Mouse (Mus musculus) kidney, postnatal 0 days (tissue): ENCODE measurements around the gene Entpd2. TPM values are rescaled to one million over a fixed set of nuclear protein-coding genes. Genes with fewer than 3 reads are reported as not detected.
A peak's percentile ranks its signal among the peaks of the same experiment; 100 is the strongest.

ENCODE experiments used
- ATAC-seq: fragments of 200-750 bp; cut with Nextera tagmentation; replicated peaks from 2 replicates; pipeline ENCODE4 v1.8.0; 2017; ENCODE audit warnings: low read depth, moderate number of reproducible peaks, moderate TSS enrichment, moderate library complexity; ENCODE audit not compliant: low FRiP score
- DNase-seq: peaks from one replicate; pipeline ENCODE4 v3.0.0-alpha.2; 2016; ENCODE audit warnings: low spot score
- H3K27ac ChIP-seq: fragments of 300-500 bp; sonication (generic); 2 replicates; pipeline ENCODE4 v1.5.1; 2014; ENCODE audit warnings: mild to moderate bottlenecking
- H3K27me3 ChIP-seq: fragments of 300-500 bp; sonication (generic); 2 replicates; pipeline ENCODE4 v1.6.1; 2014; ENCODE audit warnings: low read length, mixed read lengths; ENCODE audit not compliant: insufficient read depth
- H3K36me3 ChIP-seq: fragments of 300-500 bp; sonication (generic); 2 replicates; pipeline ENCODE4 v1.6.1; 2014; ENCODE audit warnings: low read length, mixed read lengths; ENCODE audit not compliant: insufficient read depth
- H3K4me1 ChIP-seq: fragments of 300-500 bp; sonication (generic); replicated peaks from 2 replicates; pipeline ENCODE4 v1.6.1; 2014; ENCODE audit warnings: antibody characterized with exemption, low read length, mixed read lengths; ENCODE audit not compliant: insufficient read depth
- H3K4me2 ChIP-seq: fragments of 300-500 bp; sonication (generic); 2 replicates; pipeline ENCODE4 v1.6.1; 2014; ENCODE audit warnings: mild to moderate bottlenecking, low read length, moderate library complexity, mixed read lengths
- H3K4me3 ChIP-seq: fragments of 300-500 bp; sonication (generic); replicated peaks from 2 replicates; pipeline ENCODE4 v1.5.1; 2014; ENCODE audit warnings: low read depth, low read length
- H3K9ac ChIP-seq: fragments of 300-500 bp; sonication (generic); 2 replicates; pipeline ENCODE4 v1.6.1; 2014; ENCODE audit warnings: low read depth, low read length
- H3K9me3 ChIP-seq: fragments of 300-500 bp; sonication (generic); replicated peaks from 2 replicates; pipeline ENCODE4 v1.6.1; 2016; ENCODE audit warnings: low read length, inconsistent platforms, mixed read lengths
- CTCF ChIP-seq: IDR thresholded peaks from 2 replicates; pipeline ENCODE4 v1.5.1; 2016; ENCODE audit warnings: antibody characterized with exemption, low read depth, mild to moderate bottlenecking, moderate library complexity
- WGBS: fragments of 180-500 bp; shearing (Covaris S2); extraction: QIAGEN DNeasy Blood & Tissue Kit; methylation state at CpG from one replicate; pipeline ENCODE4 v1.1.7; 2014; 5-methylcytosine and 5-hydroxymethylcytosine counted together
- polyA plus RNA-seq: library from polyadenylated mRNA; unstranded; fragments of >200 nt; fragmentation: Nextera tagmentation; extraction: Ambion mirVana; gene quantifications from 2 replicates; pipeline ENCODE4 v1.2.1, GENCODE M21; 2015

The Entpd2 gene
- polyA plus RNA-seq = 6.9 and 7.8 TPM in 2 replicates

DNA sequence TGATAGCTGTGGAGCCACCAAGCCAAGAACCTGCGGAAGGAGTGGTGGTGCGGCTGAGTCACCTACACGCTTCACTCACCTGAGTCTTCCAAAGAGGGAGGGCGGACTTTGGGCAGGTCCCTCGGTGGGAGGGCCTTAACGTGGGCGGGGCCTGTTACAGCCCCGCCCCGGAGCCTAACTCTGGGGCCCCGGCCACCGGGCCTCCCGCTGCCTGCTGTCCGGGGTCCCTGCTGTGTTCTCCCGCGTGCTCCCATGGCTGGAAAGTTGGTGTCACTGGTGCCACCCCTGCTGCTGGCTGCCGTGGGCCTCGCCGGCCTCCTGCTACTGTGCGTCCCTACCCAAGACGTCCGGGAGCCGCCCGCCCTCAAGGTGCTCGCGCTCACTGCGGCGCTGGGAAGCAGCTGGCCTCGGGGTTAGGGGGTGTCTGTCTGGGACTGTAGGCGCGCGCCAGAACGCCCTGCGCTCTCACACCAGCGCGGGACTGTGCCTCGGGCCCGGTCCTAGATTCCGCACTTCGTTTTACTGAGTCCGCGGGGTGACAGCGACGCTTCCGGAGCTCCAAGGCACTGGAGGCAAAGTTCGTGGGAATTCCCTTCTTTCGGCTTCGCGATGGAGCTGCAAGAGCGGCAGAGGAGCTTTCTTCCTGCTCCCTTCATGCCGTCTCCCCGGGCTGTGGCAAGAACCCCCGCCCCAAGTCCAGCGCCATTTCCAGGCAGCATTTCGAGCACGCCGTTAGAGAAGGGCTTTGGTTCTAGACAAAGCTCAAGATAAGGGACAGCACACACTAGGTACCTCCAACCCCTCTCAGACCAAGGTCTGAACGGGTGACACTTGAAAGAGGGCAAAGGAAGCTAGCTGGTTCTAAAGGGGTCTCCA lies at the start of gene Entpd2:
TSS of gene Entpd2 (plus strand) at position 154 of the 876 bp plus-strand sequence.
- H3K4me2 ChIP-seq = peak within 1 kb of the TSS; percentile 80
- TF ChIP-seq CTCF = 0 out of 2 replicates have a peak, but pooled peaks have one; percentile 16
- 0 out of 2 replicates have a peak, but pooled peaks cover 9% of the 10 kb centered on the region for H3K4me1 ChIP-seq
- no peaks in the 10 kb centered on the region for H3K9me3 ChIP-seq
- ATAC-seq (peak; percentile 72), DNase-seq (peak; percentile 68)
- WGBS = 1% methylated on average over 57 of the region's 57 CpGs
- H3K36me3 ChIP-seq = no peaks in the 10 kb centered on the region
- H3K27ac ChIP-seq = no peak within 1 kb of the TSS
- peak within 1 kb of the TSS; percentile 42 for H3K4me3 ChIP-seq
- 0 out of 2 replicates have a peak, but pooled peaks cover 8% of the 10 kb centered on the region for H3K27me3 ChIP-seq
- H3K9ac ChIP-seq = peak within 1 kb of the TSS; percentile 63

GRCm38 (mm10) chr2:25348162-25348561 lies 47.5 kb upstream of the Entpd2 start:
- no peak for ATAC-seq
- H3K4me3 ChIP-seq = no peak overlapping the region

GRCm38 (mm10) chr2:25349499-25349898 lies 46.2 kb upstream of the Entpd2 start:
- no peak for ATAC-seq
- 98% methylated on average over 4 of the region's 4 CpGs for WGBS

More at GRCm38 (mm10) chr2:25348162-25348561, 47.5 kb upstream of the Entpd2 start:
- no peaks in the 10 kb centered on the region for H3K27me3 ChIP-seq
- TF ChIP-seq CTCF = no peak
- H3K4me2 ChIP-seq = no peak overlapping the region
- no peak for DNase-seq
- no peak overlapping the region for H3K27ac ChIP-seq
- no peak overlapping the region for H3K9ac ChIP-seq
- no peaks in the 10 kb centered on the region for H3K9me3 ChIP-seq
- peaks cover 73% of the 10 kb centered on the region for H3K36me3 ChIP-seq
- 80% methylated on average over 7 of the region's 7 CpGs for WGBS
- no peaks in the 10 kb centered on the region for H3K4me1 ChIP-seq

GRCm38 (mm10) chr2:25350701-25351100 lies 45.0 kb upstream of the Entpd2 start:
- Histone ChIP-seq H3K4me1 (peaks cover 6% of the 10 kb centered on the region; the same call in 1 of the 2 replicates), H3K4me2 (no peak overlapping the region), H3K9ac (no peak overlapping the region), H3K4me3 (no peak overlapping the region), H3K36me3 (peaks cover 51% of the 10 kb centered on the region), H3K27me3 (no peaks in the 10 kb centered on the region), H3K9me3 (no peaks in the 10 kb centered on the region), H3K27ac (no peak overlapping the region)
- WGBS = 87% methylated on average over 3 of the region's 3 CpGs
- TF ChIP-seq CTCF = no peak
- no peak for DNase-seq
- ATAC-seq = no peak

More at GRCm38 (mm10) chr2:25349499-25349898, 46.2 kb upstream of the Entpd2 start:
- Histone ChIP-seq H3K9me3 (no peaks in the 10 kb centered on the region), H3K27me3 (no peaks in the 10 kb centered on the region), H3K36me3 (peaks cover 62% of the 10 kb centered on the region), H3K4me1 (no peaks in the 10 kb centered on the region), H3K4me3 (no peak overlapping the region), H3K4me2 (no peak overlapping the region), H3K27ac (no peak overlapping the region), H3K9ac (no peak overlapping the region)
- no peak for TF ChIP-seq CTCF
- no peak for DNase-seq

DNA sequence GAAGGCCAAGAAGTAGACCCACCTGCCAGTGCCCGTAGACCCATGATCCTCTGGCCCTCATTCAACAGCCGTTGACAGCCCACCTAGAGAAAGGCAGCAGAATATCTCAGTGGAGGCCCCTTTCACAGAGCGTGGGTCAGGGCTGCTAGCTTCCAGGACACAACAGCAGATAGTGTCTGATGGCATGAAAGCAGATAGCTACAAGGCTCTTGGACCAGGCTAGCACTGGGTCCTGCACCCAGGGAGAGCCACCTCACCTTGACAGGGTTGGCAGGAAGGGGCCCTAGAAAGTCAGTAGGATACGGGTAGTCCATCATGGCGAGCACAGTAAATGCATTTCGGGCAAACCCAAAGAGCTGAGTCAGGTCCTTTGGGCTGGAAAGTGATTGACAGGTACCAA lies 41.5 kb upstream of the Entpd2 start:
- Histone ChIP-seq H3K4me2 (no peak overlapping the region), H3K4me1 (peaks cover 11% of the 10 kb centered on the region), H3K4me3 (no peak overlapping the region), H3K36me3 (peaks cover 21% of the 10 kb centered on the region), H3K9me3 (no peaks in the 10 kb centered on the region), H3K27me3 (no peaks in the 10 kb centered on the region), H3K27ac (no peak overlapping the region), H3K9ac (no peak overlapping the region)
- 84% methylated on average over 6 of the region's 6 CpGs for WGBS
- ATAC-seq = no peak
- no peak for TF ChIP-seq CTCF
- DNase-seq = no peak

- Histone ChIP-seq H3K27me3 (no peaks in the 10 kb centered on the region), H3K4me2 (peak overlapping the region; percentile 76), H3K36me3 (peaks cover 8% of the 10 kb centered on the region), H3K27ac (no peak overlapping the region), H3K4me1 (peaks cover 11% of the 10 kb centered on the region), H3K9me3 (no peaks in the 10 kb centered on the region), H3K9ac (peak overlapping the region; percentile 50), H3K4me3 (peak overlapping the region; percentile 43)
- TF ChIP-seq CTCF = no peak
- no peak for DNase-seq
- ATAC-seq = no peak
- WGBS = 41% methylated on average over 18 of the region's 18 CpGs
Observed at GRCm38 (mm10) chr2:25355419-25356066, 40.1 kb upstream of the Entpd2 start.
